Mouse (Mus musculus) embryonic facial prominence, embryonic 10.5 days (tissue): ENCODE measurements at regions not wholly inside any gene's neighbourhood (a gene's known extent, or its start where the extent isn't known, plus 50 kb on each side); places are given as distances from the start of the nearest gene placed in this dataset.

ENCODE experiments used
- DNase-seq: peaks from one replicate; pipeline ENCODE4 v3.0.0-alpha.2; 2017; ENCODE audit warnings: low spot score
- H3K27ac ChIP-seq: fragments of 300-500 bp; sonication (generic); replicated peaks from 2 replicates; pipeline ENCODE4 v1.5.1; 2016; ENCODE audit warnings: mild to moderate bottlenecking
- H3K27me3 ChIP-seq: fragments of 300-500 bp; sonication (generic); replicated peaks from 2 replicates; pipeline ENCODE4 v1.6.1; 2016; ENCODE audit warnings: low read depth, mild to moderate bottlenecking; ENCODE audit not compliant: poor library complexity, severe bottlenecking
- H3K36me3 ChIP-seq: fragments of 300-500 bp; sonication (generic); replicated peaks from 2 replicates; pipeline ENCODE4 v1.6.1; 2016; ENCODE audit warnings: mild to moderate bottlenecking, moderate library complexity
- H3K4me1 ChIP-seq: fragments of 300-500 bp; sonication (generic); 2 replicates; pipeline ENCODE4 v1.6.1; 2016
- H3K4me3 ChIP-seq: fragments of 300-500 bp; sonication (generic); 2 replicates; pipeline ENCODE4 v1.5.1; 2016; ENCODE audit warnings: mild to moderate bottlenecking, moderate library complexity
- H3K9me3 ChIP-seq: fragments of 300-500 bp; sonication (generic); 2 replicates; pipeline ENCODE4 v1.6.1; 2016; ENCODE audit warnings: mild to moderate bottlenecking
- WGBS: fragments of 180-500 bp; shearing (Covaris S2); methylation state at CpG from one replicate; pipeline ENCODE4 v1.1.7; 2016; 5-methylcytosine and 5-hydroxymethylcytosine counted together

- no peaks in the 10 kb centered on the region for H3K9me3 ChIP-seq
- H3K4me3 ChIP-seq: no peak overlapping the region
- no peaks in the 10 kb centered on the region for H3K4me1 ChIP-seq
- H3K36me3 ChIP-seq: no peaks in the 10 kb centered on the region
- no peak for DNase-seq
- no peak overlapping the region for H3K27ac ChIP-seq
- 85% methylated on average over 4 of the region's 4 CpGs for WGBS
- no peaks in the 10 kb centered on the region for H3K27me3 ChIP-seq
These were observed 1503.1 kb upstream of the Gm6569 start for GRCm38 (mm10) chr15:72331262-72331661.

- no peaks in the 10 kb centered on the region for H3K36me3 ChIP-seq
- no peak for DNase-seq
- 86% methylated on average over 4 of the region's 4 CpGs for WGBS
- H3K4me1 ChIP-seq: no peaks in the 10 kb centered on the region
- H3K4me3 ChIP-seq: no peak overlapping the region
- H3K9me3 ChIP-seq: no peaks in the 10 kb centered on the region
- H3K27ac ChIP-seq: no peak overlapping the region
- H3K27me3 ChIP-seq: no peaks in the 10 kb centered on the region
These were observed 1499.9 kb upstream of the Gm6569 start for GRCm38 (mm10) chr15:72334497-72334896.

DNA sequence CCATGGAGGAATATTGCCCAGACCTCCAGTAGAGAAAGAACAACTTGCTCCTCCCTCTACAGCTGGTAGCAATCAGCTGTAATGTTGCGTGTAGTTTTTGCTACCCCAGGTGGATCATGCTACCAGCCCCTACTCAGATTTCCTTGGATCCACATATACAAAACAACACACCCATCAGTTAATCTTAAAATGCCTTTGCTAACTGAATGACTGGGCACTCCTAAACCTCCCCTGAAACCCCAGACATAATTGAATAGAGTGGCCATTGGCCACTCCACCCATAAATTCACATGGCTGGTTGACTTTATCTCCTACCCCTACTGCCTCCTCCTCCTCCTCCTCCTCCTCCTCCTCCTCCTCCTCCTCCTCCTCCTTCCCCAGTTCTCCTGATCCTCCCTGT lies 1494.7 kb upstream of the Gm6569 start:
- Histone ChIP-seq H3K27me3 (no peaks in the 10 kb centered on the region), H3K4me1 (no peaks in the 10 kb centered on the region), H3K9me3 (no peaks in the 10 kb centered on the region), H3K36me3 (no peaks in the 10 kb centered on the region), H3K4me3 (no peak overlapping the region), H3K27ac (no peak overlapping the region)
- 59% methylated on average over 1 of the region's 1 CpGs for WGBS
- DNase-seq: no peak

DNA sequence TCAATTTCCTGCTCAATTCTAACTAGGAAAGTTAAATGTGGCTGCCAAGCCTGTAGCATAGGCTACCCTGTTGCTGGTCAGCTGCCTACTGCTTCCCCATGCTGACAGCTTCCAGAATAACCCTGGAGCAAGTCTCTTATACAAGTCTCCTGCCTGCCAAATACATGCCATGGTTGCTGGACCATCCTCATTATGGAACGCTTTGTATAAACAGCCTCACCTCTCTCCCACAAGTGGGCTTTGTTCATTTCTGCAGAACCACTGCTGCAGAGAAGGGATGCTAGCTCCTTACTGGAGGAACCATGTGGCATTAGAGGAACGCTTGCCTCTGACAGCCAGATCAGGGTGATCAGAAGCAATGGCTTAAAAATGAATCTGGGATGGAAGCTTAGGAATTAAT lies 1492.4 kb upstream of the Gm6569 start:
- Histone ChIP-seq H3K9me3 (no peaks in the 10 kb centered on the region), H3K4me1 (no peaks in the 10 kb centered on the region), H3K4me3 (no peak overlapping the region), H3K27me3 (no peaks in the 10 kb centered on the region), H3K36me3 (no peaks in the 10 kb centered on the region), H3K27ac (no peak overlapping the region)
- 63% methylated on average over 2 of the region's 2 CpGs for WGBS
- no peak for DNase-seq

- Histone ChIP-seq H3K9me3 (no peaks in the 10 kb centered on the region), H3K27ac (no peak overlapping the region), H3K27me3 (no peaks in the 10 kb centered on the region), H3K4me1 (no peaks in the 10 kb centered on the region), H3K36me3 (no peaks in the 10 kb centered on the region), H3K4me3 (no peak overlapping the region)
- DNase-seq: no peak
- WGBS: 80% methylated on average over 4 of the region's 4 CpGs
These were observed 1491.9 kb upstream of the Gm6569 start for GRCm38 (mm10) chr15:72342504-72342903.

GRCm38 (mm10) chr15:72343794-72344193 lies 1490.6 kb upstream of the Gm6569 start:
- Histone ChIP-seq H3K4me3 (no peak overlapping the region), H3K36me3 (no peaks in the 10 kb centered on the region), H3K27ac (no peak overlapping the region), H3K27me3 (no peaks in the 10 kb centered on the region), H3K9me3 (no peaks in the 10 kb centered on the region), H3K4me1 (no peaks in the 10 kb centered on the region)
- no peak for DNase-seq

GRCm38 (mm10) chr15:72353371-72353770 lies 1481.0 kb upstream of the Gm6569 start:
- Histone ChIP-seq H3K9me3 (no peaks in the 10 kb centered on the region), H3K27ac (no peak overlapping the region), H3K4me1 (no peaks in the 10 kb centered on the region), H3K4me3 (no peak overlapping the region), H3K36me3 (no peaks in the 10 kb centered on the region), H3K27me3 (no peaks in the 10 kb centered on the region)
- no peak for DNase-seq
- WGBS: 86% methylated on average over 4 of the region's 4 CpGs

DNA sequence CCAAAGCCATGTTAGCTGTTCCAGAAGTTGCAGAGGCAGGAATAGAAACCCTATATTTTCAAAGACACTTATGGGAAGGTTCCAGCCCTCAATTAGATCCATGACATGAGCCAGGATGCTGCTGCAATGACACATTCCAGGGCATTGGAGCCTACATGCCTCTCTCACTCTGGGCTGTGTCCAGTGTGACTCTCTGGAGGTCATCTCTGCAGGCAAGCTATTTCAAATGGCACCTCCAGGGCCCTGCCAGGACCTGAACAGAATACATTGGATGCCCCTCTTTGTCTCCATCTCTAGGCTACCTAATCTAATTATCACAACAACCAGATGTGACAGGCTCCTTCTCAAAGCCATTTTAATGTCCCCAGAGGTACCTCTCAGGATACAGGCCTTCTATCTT lies 1478.7 kb upstream of the Gm6569 start:
- no peaks in the 10 kb centered on the region for H3K36me3 ChIP-seq

GRCm38 (mm10) chr15:72359636-72360035 lies 1474.7 kb upstream of the Gm6569 start:
- Histone ChIP-seq H3K4me3 (no peak overlapping the region), H3K27me3 (no peaks in the 10 kb centered on the region), H3K27ac (no peak overlapping the region), H3K36me3 (no peaks in the 10 kb centered on the region), H3K9me3 (no peaks in the 10 kb centered on the region), H3K4me1 (no peaks in the 10 kb centered on the region)
- WGBS: 89% methylated on average over 6 of the region's 6 CpGs
- DNase-seq: no peak

More for the DNA sequence above, 1478.7 kb upstream of the Gm6569 start:
- no peak overlapping the region for H3K27ac ChIP-seq
- DNase-seq: no peak
- no peaks in the 10 kb centered on the region for H3K27me3 ChIP-seq
- no peak overlapping the region for H3K4me3 ChIP-seq
- H3K4me1 ChIP-seq: no peaks in the 10 kb centered on the region
- no peaks in the 10 kb centered on the region for H3K9me3 ChIP-seq

DNA sequence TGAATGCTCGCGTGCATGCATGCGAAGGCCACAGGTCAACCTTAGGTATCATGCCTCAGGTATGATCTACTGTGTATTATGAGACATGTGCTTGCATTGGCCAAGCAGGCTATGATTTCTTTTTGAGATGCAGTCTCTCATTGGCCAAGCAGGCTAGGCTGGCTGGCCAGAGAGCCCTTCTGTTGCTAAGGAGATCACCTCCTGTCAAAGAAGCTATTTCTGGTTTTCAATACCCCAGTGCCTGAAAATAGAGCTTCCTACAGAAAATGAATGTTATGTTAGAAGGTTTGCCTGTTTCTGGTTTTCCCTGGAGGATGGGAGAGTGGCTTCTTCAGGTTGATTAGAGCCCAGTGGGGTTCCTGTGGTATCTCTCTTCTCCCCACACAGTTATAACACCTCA lies 1474.3 kb upstream of the Gm6569 start:
- Histone ChIP-seq H3K9me3 (no peaks in the 10 kb centered on the region), H3K4me3 (no peak overlapping the region), H3K27ac (no peak overlapping the region), H3K27me3 (no peaks in the 10 kb centered on the region), H3K4me1 (no peaks in the 10 kb centered on the region), H3K36me3 (no peaks in the 10 kb centered on the region)
- no peak for DNase-seq
- 93% methylated on average over 3 of the region's 3 CpGs for WGBS

GRCm38 (mm10) chr15:72360463-72361030 lies 1473.8 kb upstream of the Gm6569 start:
- H3K4me1 ChIP-seq: no peaks in the 10 kb centered on the region
- DNase-seq: no peak
- H3K4me3 ChIP-seq: no peak overlapping the region
- H3K27ac ChIP-seq: no peak overlapping the region
- no peaks in the 10 kb centered on the region for H3K9me3 ChIP-seq
- no peaks in the 10 kb centered on the region for H3K27me3 ChIP-seq
- WGBS: 91% methylated on average over 4 of the region's 4 CpGs
- H3K36me3 ChIP-seq: no peaks in the 10 kb centered on the region

DNA sequence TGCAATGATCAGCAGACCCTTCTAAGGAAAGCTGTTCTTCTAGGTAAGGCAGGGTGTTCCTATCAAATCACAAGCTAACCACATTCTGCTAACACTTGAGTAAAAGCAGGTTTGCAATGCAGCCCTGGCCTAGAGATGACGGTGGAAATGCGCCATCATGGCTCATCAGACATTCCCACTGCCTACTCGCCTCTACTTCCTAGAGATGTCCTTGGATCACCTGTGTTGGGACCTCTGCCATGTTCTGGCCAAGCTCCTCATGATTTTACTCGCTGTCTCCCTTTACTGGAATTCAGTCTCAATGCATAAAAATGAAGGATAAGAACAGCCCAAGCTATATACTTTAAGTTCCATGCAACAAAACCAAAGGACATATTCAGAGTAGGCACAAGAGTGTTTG lies 1461.3 kb upstream of the Gm6569 start:
- H3K27ac ChIP-seq: no peak overlapping the region
- no peaks in the 10 kb centered on the region for H3K36me3 ChIP-seq
- H3K4me1 ChIP-seq: no peaks in the 10 kb centered on the region
- no peak overlapping the region for H3K4me3 ChIP-seq
- H3K9me3 ChIP-seq: no peaks in the 10 kb centered on the region
- DNase-seq: no peak
- H3K27me3 ChIP-seq: no peaks in the 10 kb centered on the region
- 92% methylated on average over 4 of the region's 4 CpGs for whole genome bisulfite sequencing

GRCm38 (mm10) chr15:72377201-72377600 lies 1457.2 kb upstream of the Gm6569 start:
- DNase-seq: no peak
- Histone ChIP-seq H3K27ac (no peak overlapping the region), H3K9me3 (no peaks in the 10 kb centered on the region), H3K4me1 (no peaks in the 10 kb centered on the region), H3K4me3 (no peak overlapping the region), H3K36me3 (no peaks in the 10 kb centered on the region), H3K27me3 (no peaks in the 10 kb centered on the region)

DNA sequence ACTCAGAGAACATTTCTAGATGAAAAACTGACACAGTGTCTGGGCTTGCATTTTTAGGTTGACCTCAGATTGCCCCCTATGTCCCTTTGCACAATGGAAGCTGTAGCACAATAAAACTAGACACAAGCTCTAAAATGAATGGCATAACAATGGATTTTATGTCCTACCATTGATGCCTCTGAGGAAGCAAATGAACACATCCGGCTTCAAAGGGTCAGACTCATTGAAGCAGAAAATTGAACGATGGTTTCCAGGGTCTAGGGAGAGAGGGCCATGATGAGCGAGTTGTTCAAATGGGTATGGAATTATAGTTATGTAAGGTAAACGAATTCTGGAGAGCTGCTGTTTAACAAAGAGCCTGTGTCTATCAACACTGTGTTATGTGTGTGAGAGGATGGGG lies 1455.1 kb upstream of the Gm6569 start:
- WGBS: 57% methylated on average over 4 of the region's 4 CpGs
- Histone ChIP-seq H3K27ac (no peak overlapping the region), H3K36me3 (no peaks in the 10 kb centered on the region), H3K4me3 (no peak overlapping the region), H3K9me3 (no peaks in the 10 kb centered on the region), H3K27me3 (no peaks in the 10 kb centered on the region), H3K4me1 (no peaks in the 10 kb centered on the region)
- no peak for DNase-seq
